Mouse (Mus musculus) CH12.LX (cell line): ENCODE data around the gene Ankra2. TPM values are rescaled to one million over a fixed set of nuclear protein-coding genes. Genes with fewer than 3 reads are reported as not detected.

ENCODE experiments used
- DNase-seq: peaks from one replicate; pipeline ENCODE4 v3.0.0-alpha.2; 2013; ENCODE audit errors: extremely low read depth
- H3K27ac ChIP-seq: 2 replicates; pipeline ENCODE4 v1.5.1; 2012; ENCODE audit warnings: low read depth, mild to moderate bottlenecking, control low read depth, moderate library complexity; ENCODE audit not compliant: insufficient read depth
- H3K27me3 ChIP-seq: replicated peaks from 2 replicates; pipeline ENCODE3; 2012; ENCODE audit warnings: inconsistent platforms
- H3K36me3 ChIP-seq, 2 experiments: replicated peaks in 1 of 2; 2 replicates each; pipeline versions ENCODE3 to v1.6.1; 2012; ENCODE audit warnings: inconsistent platforms in 1 of 2, low read length in 1 of 2, mild to moderate bottlenecking in 1 of 2, mixed read lengths in 1 of 2, moderate library complexity in 1 of 2; ENCODE audit not compliant: control insufficient read depth in 1 of 2, insufficient read depth in 1 of 2
- H3K4me1 ChIP-seq, 2 experiments: 2 replicates each; pipeline ENCODE4 v1.6.1; 2012; ENCODE audit warnings: inconsistent platforms in 1 of 2, moderate library complexity in 1 of 2; ENCODE audit not compliant: insufficient read depth in 2 of 2, control insufficient read depth in 1 of 2
- H3K4me2 ChIP-seq: 2 replicates; pipeline ENCODE4 v1.6.1; 2012; ENCODE audit warnings: low read depth, mild to moderate bottlenecking, control low read depth; ENCODE audit not compliant: poor library complexity, insufficient read depth, severe bottlenecking
- H3K4me3 ChIP-seq, 3 experiments: fragments of 150-350 bp in 1 of 3; sonication (generic) in 1 of 3; replicated peaks in 1 of 3; 2 replicates each; pipeline versions ENCODE3 to v1.5.1; 2011 to 2012; ENCODE audit warnings: low read depth in 2 of 3, low read length in 2 of 3, mild to moderate bottlenecking in 2 of 3, moderate library complexity in 2 of 3, control low read depth in 1 of 3, improper control_type of control experiment in 1 of 3, inconsistent platforms in 1 of 3, mixed read lengths in 1 of 3; ENCODE audit not compliant: poor library complexity in 1 of 3
- H3K79me2 ChIP-seq: replicated peaks from 2 replicates; pipeline ENCODE4 v1.6.1; 2012; ENCODE audit warnings: mild to moderate bottlenecking, moderate library complexity; ENCODE audit not compliant: control insufficient read depth, poor library complexity, insufficient read depth, severe bottlenecking; ENCODE audit errors: extremely low read depth
- H3K9ac ChIP-seq: 2 replicates; pipeline ENCODE4 v1.6.1; 2012; ENCODE audit warnings: low read depth, mild to moderate bottlenecking, control low read depth, moderate library complexity; ENCODE audit not compliant: insufficient read depth
- H3K9me3 ChIP-seq: replicated peaks from 2 replicates; pipeline ENCODE3; 2012; ENCODE audit warnings: low read length, inconsistent platforms, mixed read lengths
- BHLHE40 ChIP-seq: IDR thresholded peaks from 2 replicates; pipeline ENCODE4 v1.6.1; 2011; ENCODE audit warnings: mild to moderate bottlenecking, low read depth, low read length, improper control_type of control experiment
- CHD1 ChIP-seq: IDR thresholded peaks from 2 replicates; pipeline ENCODE4 v1.6.1; 2012; ENCODE audit warnings: low read depth, low read length, improper control_type of control experiment, inconsistent platforms
- E2F4 ChIP-seq: IDR thresholded peaks from 2 replicates; pipeline ENCODE4 v1.6.1; 2011; ENCODE audit warnings: low read depth, low read length, improper control_type of control experiment; ENCODE audit not compliant: insufficient replicate concordance
- ELF1 ChIP-seq: IDR thresholded peaks from 2 replicates; pipeline ENCODE4 v1.6.1; 2014; ENCODE audit warnings: low read depth, mild to moderate bottlenecking, inconsistent platforms, low read length, improper control_type of control experiment
- EP300 ChIP-seq: IDR thresholded peaks from 2 replicates; pipeline ENCODE4 v1.6.1; 2011; ENCODE audit warnings: low read length, improper control_type of control experiment
- ETS1 ChIP-seq: conservative IDR thresholded peaks from 2 replicates; pipeline ENCODE4 v1.6.1; 2012; ENCODE audit warnings: low read depth, mild to moderate bottlenecking, inconsistent platforms, low read length, improper control_type of control experiment, moderate library complexity
- GABPA ChIP-seq: IDR thresholded peaks from 2 replicates; pipeline ENCODE4 v1.6.1; 2012; ENCODE audit warnings: low read depth, low read length, improper control_type of control experiment, inconsistent platforms; ENCODE audit not compliant: insufficient replicate concordance
- JUND ChIP-seq: conservative IDR thresholded peaks from 2 replicates; pipeline ENCODE4 v1.6.1; 2011; ENCODE audit warnings: low read depth, low read length, improper control_type of control experiment
- MAX ChIP-seq: IDR thresholded peaks from 2 replicates; pipeline ENCODE4 v1.6.1; 2011; ENCODE audit warnings: low read length, improper control_type of control experiment
- MAZ ChIP-seq: IDR thresholded peaks from 2 replicates; pipeline ENCODE4 v1.6.1; 2012; ENCODE audit warnings: low read depth, mild to moderate bottlenecking, inconsistent platforms, low read length, improper control_type of control experiment, moderate library complexity
- MEF2A ChIP-seq: IDR thresholded peaks from 2 replicates; pipeline ENCODE4 v1.6.1; 2014; ENCODE audit warnings: low read depth, mild to moderate bottlenecking, inconsistent platforms, low read length, improper control_type of control experiment, borderline replicate concordance
- MXI1 ChIP-seq: IDR thresholded peaks from 2 replicates; pipeline ENCODE4 v1.6.1; 2011; ENCODE audit warnings: mild to moderate bottlenecking, low read depth, low read length, improper control_type of control experiment
- MYC ChIP-seq: IDR thresholded peaks from 2 replicates; pipeline ENCODE4 v1.6.1; 2011; ENCODE audit warnings: low read depth, mild to moderate bottlenecking, improper control_type of control experiment, low read length
- NELFE ChIP-seq: IDR thresholded peaks from 2 replicates; pipeline ENCODE4 v1.6.1; 2011; ENCODE audit warnings: low read depth, low read length, improper control_type of control experiment
- NRF1 ChIP-seq: IDR thresholded peaks from 2 replicates; pipeline ENCODE4 v1.6.1; 2014; ENCODE audit warnings: low read depth, mild to moderate bottlenecking, inconsistent platforms, low read length, improper control_type of control experiment, moderate library complexity
- PAX5 ChIP-seq: IDR thresholded peaks from 2 replicates; pipeline ENCODE4 v1.6.1; 2012; ENCODE audit warnings: low read length, inconsistent platforms, mixed read lengths
- POLR2A ChIP-seq: IDR thresholded peaks from 2 replicates; pipeline ENCODE4 v1.6.1; 2011; ENCODE audit warnings: low read depth, mild to moderate bottlenecking, improper control_type of control experiment, low read length
- POLR2AphosphoS2 ChIP-seq: IDR thresholded peaks from 2 replicates; pipeline ENCODE4 v1.6.1; 2011; ENCODE audit warnings: low read depth, low read length, improper control_type of control experiment
- RAD21 ChIP-seq: IDR thresholded peaks from 2 replicates; pipeline ENCODE4 v1.6.1; 2011; ENCODE audit warnings: low read depth, mild to moderate bottlenecking, low read length, improper control_type of control experiment, moderate library complexity
- TBP ChIP-seq: conservative IDR thresholded peaks from 2 replicates; pipeline ENCODE4 v1.6.1; 2011; ENCODE audit warnings: low read depth, low read length, improper control_type of control experiment
- TCF12 ChIP-seq: IDR thresholded peaks from 2 replicates; pipeline ENCODE4 v1.6.1; 2014; ENCODE audit warnings: low read depth, mild to moderate bottlenecking, inconsistent platforms, low read length, improper control_type of control experiment
- USF1 ChIP-seq: IDR thresholded peaks from 2 replicates; pipeline ENCODE4 v1.6.1; 2014; ENCODE audit warnings: low read depth, mild to moderate bottlenecking, inconsistent platforms, low read length, improper control_type of control experiment
- USF2 ChIP-seq: conservative IDR thresholded peaks from 2 replicates; pipeline ENCODE4 v1.6.1; 2011; ENCODE audit warnings: low read depth, low read length, improper control_type of control experiment
- ZC3H11A ChIP-seq: IDR thresholded peaks from 2 replicates; pipeline ENCODE4 v1.6.1; 2012; ENCODE audit warnings: low read depth, mild to moderate bottlenecking, inconsistent platforms, low read length, improper control_type of control experiment
- ZKSCAN1 ChIP-seq: IDR thresholded peaks from 2 replicates; pipeline ENCODE4 v1.6.1; 2012; ENCODE audit warnings: low read depth, inconsistent platforms, low read length, improper control_type of control experiment, borderline replicate concordance
- ZMIZ1 ChIP-seq: IDR thresholded peaks from 2 replicates; pipeline ENCODE4 v1.6.1; 2012; ENCODE audit warnings: low read depth, mild to moderate bottlenecking, inconsistent platforms, low read length, improper control_type of control experiment
- dilution Hi-C: fragments of 300-500 bp; cut with MboI; formaldehyde crosslinking; loops from 2 replicates; pipeline ENCODE4 v1.14.3; 2020; ENCODE audit warnings: low sequenced_read_pairs; ENCODE audit not compliant: extremely low pct_unique_long_range_greater_than_20kb, extremely low pct_ligation_motif_present
- in situ Hi-C: fragments of 300-500 bp; cut with MboI; formaldehyde crosslinking; loops from 3 replicates; pipeline ENCODE4 v1.14.3; 2019; ENCODE audit warnings: low sequenced_read_pairs, low pct_ligation_motif_present, low pct_unique_long_range_greater_than_20kb, mixed read lengths
- polyA plus RNA-seq: library from polyadenylated mRNA; unstranded; fragments of >175 nt; gene quantifications from 2 replicates; pipeline ENCODE4 v1.2.1, GENCODE M21; 2012; ENCODE audit warnings: low read depth; ENCODE audit not compliant: insufficient read length
- total RNA-seq, 2 experiments: library from RNA; depleted of rRNA; stranded (reverse); fragments of 300-350 nt in 1 of 2; fragments of >200 nt in 1 of 2; gene quantifications; 2 replicates each; pipeline ENCODE4 v1.2.3; 2012 to 2014

Gene Ankra2
- total and polyA plus RNA-seq, 3 experiments: 11.1 to 15.3 (median 12.4) TPM

DNA sequence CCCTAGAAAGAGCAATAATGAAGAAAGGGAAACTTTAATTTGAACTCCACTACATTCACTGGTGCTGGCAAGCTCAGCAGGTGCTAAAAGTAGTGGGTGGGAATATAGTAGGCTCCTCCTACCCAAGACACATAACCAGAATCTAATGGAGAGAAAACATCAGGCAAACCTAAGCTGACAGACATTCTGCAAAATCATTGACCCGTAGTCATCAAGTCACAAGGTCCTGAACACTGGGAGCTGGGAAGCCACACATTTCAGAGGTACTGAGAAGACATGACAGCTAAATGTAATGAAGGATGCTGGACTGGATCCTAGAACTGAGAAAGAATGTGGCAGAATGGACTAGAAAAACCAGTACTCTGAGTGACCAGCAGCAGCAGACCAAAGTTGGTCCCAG lies 32.4 kb upstream of the Ankra2 start:
- H3K79me2 ChIP-seq: no peaks in the 10 kb centered on the region
- 0 out of 4 replicates have a peak, but pooled peaks cover 0 to 4% of the 10 kb centered on the region in 2 experiments for H3K4me1 ChIP-seq
- H3K4me2 ChIP-seq: no peak overlapping the region
- no peak for DNase-seq
- dilution Hi-C loops: no loop called here
- no peak overlapping the region for H3K27ac ChIP-seq
- in situ Hi-C loops: no loop called here
- TF ChIP-seq ZC3H11A (no peak), ETS1 (no peak), ELF1 (no peak), NELFE (no peak), MXI1 (no peak), TBP (no peak)
- no peaks in the 10 kb centered on the region for H3K36me3 ChIP-seq
- no peaks in the 10 kb centered on the region for H3K27me3 ChIP-seq
- no peak overlapping the region for H3K9ac ChIP-seq
- no peaks in the 10 kb centered on the region for H3K9me3 ChIP-seq
- H3K4me3 ChIP-seq: no peak overlapping the region

DNA sequence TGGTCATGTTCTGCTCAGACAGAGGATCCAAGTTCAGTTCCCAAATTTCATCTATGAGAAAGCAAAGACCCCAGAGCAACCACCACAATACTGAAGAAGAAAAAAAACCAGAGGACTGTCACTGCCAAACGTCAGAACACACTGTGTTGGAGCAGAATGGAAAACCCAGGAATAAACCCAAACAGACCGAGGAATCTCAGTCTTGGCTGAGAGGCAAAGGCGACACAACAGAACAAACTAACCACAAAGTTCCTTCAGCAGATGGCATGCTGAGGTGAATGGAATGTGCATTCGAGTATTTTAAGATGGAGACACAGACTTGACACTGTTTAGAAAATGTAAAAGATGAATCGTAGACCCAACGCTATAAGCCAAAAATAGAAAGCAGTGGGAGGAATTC lies 27.4 kb upstream of the Ankra2 start:
- in situ Hi-C loops: no loop called here
- dilution Hi-C loops: no loop called here
- H3K4me2 ChIP-seq: no peak overlapping the region

DNA sequence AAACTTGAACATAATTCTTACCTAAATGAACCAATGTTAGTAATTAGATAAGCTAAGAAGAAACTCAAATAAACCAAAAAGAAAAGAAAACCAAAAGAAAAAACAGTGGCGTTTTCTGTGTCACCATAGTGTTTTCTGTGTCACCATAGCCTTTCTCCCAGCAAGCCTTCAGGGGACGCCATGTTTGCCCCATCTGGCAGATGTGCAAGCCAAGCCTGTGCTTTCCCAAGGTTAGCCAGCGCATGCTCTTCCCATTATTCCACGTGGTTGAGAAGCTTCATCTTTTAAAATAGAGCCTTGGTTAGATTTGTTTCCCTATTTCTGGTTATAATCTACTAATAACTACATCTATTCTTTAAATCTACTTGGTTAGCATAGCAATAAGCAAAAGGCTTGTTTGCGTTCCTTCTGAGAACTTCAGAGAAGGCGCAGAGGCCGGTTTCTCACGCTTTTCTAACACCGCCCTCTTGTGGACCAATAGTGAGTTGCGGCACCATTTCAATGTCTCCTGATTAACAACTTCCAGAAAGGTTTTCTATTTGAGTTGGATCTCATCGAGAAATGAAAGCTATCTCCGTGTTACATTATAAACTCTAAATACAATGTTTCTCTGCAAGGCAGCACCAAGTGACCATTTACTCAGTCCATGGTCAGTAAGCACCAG lies 22.8 kb upstream of the Ankra2 start:
- Histone ChIP-seq H3K9me3 (no peaks in the 10 kb centered on the region), H3K4me1 (peaks cover 4 to 7% of the 10 kb centered on the region in 2 experiments; a peak in 1 of 4 replicates), H3K36me3 (no peaks in the 10 kb centered on the region), H3K9ac (no peak overlapping the region), H3K4me2 (no peak overlapping the region), H3K4me3 (no peak overlapping the region), H3K27me3 (no peaks in the 10 kb centered on the region), H3K79me2 (no peaks in the 10 kb centered on the region), H3K27ac (no peak overlapping the region)
- dilution Hi-C loops (no loop called here), in situ Hi-C loops (loop anchor here (5.0 kb wide), 1 partner anchor 203 kb away; no protein-coding TSS in a partner anchor)
- DNase-seq: peak; percentile 71
- TF ChIP-seq MYC: no peak
- TF ChIP-seq NRF1: no peak
- no peak for TF ChIP-seq MAZ
- no peak for TF ChIP-seq POLR2AphosphoS2
- no peak for TF ChIP-seq NELFE
- TF ChIP-seq BHLHE40: no peak
- TF ChIP-seq MXI1: no peak
- no peak for TF ChIP-seq POLR2A
- TF ChIP-seq GABPA: no peak
- TF ChIP-seq TCF12: no peak
- TF ChIP-seq EP300: no peak
- no peak for TF ChIP-seq MEF2A
- no peak for TF ChIP-seq CHD1
- no peak for TF ChIP-seq MAX
- 0 out of 2 replicates have a peak, but pooled peaks have one; percentile 9 for TF ChIP-seq JUND
- TF ChIP-seq RAD21: peak; percentile 85
- TF ChIP-seq USF2: no peak
- no peak for TF ChIP-seq TBP
- no peak for TF ChIP-seq USF1
- TF ChIP-seq PAX5: no peak

More for the DNA sequence above, 27.4 kb upstream of the Ankra2 start:
- TF ChIP-seq E2F4 (no peak), NRF1 (no peak), USF2 (no peak), EP300 (no peak), ELF1 (no peak), ZKSCAN1 (no peak), ZMIZ1 (no peak), JUND (no peak), PAX5 (no peak)
- no peak for DNase-seq
- no peaks in the 10 kb centered on the region for H3K27me3 ChIP-seq
- no peaks in the 10 kb centered on the region for H3K79me2 ChIP-seq
- H3K4me3 ChIP-seq: no peak overlapping the region
- H3K36me3 ChIP-seq: no peaks in the 10 kb centered on the region
- no peak overlapping the region for H3K9ac ChIP-seq
- no peak overlapping the region for H3K27ac ChIP-seq
- no peaks in the 10 kb centered on the region for H3K9me3 ChIP-seq
- 0 out of 4 replicates have a peak, but pooled peaks cover 0 to 6% of the 10 kb centered on the region in 2 experiments for H3K4me1 ChIP-seq
